Mouse (Mus musculus) T-helper 2 cell (primary cell): ENCODE measurements at regions not wholly inside any gene's neighbourhood (a gene's known extent, or its start where the extent isn't known, plus 50 kb on each side); places are given as distances from the start of the nearest gene placed in this dataset.

ENCODE experiments used
- in situ Hi-C: fragments of 300-600 bp; cut with MboI, MseI; formaldehyde crosslinking; loops from one replicate; pipeline ENCODE4 v1.15.1; 2025; ENCODE audit warnings: high pct_unique_total_duplicates

GRCm38 (mm10) chr15:50246418-50247186, 3638.1 kb upstream of the Gm7489 start:
- in situ Hi-C loops: no loop called here

- in situ Hi-C loops: no loop called here
These were observed 3624.6 kb upstream of the Gm7489 start for GRCm38 (mm10) chr15:50260057-50260456.

GRCm38 (mm10) chr15:50261245-50261872, 3623.3 kb upstream of the Gm7489 start:
- in situ Hi-C loops: no loop called here

GRCm38 (mm10) chr15:50267542-50267941, 3617.2 kb upstream of the Gm7489 start:
- in situ Hi-C loops: no loop called here

GRCm38 (mm10) chr15:50271646-50272045, 3613.1 kb upstream of the Gm7489 start:
- in situ Hi-C loops: no loop called here

- in situ Hi-C loops: no loop called here
These were observed 3602.1 kb upstream of the Gm7489 start for GRCm38 (mm10) chr15:50282576-50282975.

GRCm38 (mm10) chr15:50283491-50283890, 3601.2 kb upstream of the Gm7489 start:
- in situ Hi-C loops: no loop called here

- in situ Hi-C loops: no loop called here
These were observed 3582.9 kb upstream of the Gm7489 start for GRCm38 (mm10) chr15:50301831-50302230.

- in situ Hi-C loops: no loop called here
These were observed 3580.6 kb upstream of the Gm7489 start for GRCm38 (mm10) chr15:50304085-50304484.

- in situ Hi-C loops: loop anchor here (10.0 kb wide), 1 partner anchor 1266 kb away; no protein-coding TSS in a partner anchor
These were observed 3563.9 kb upstream of the Gm7489 start for GRCm38 (mm10) chr15:50320796-50321195.

GRCm38 (mm10) chr15:50345536-50345935, 3539.2 kb upstream of the Gm7489 start:
- in situ Hi-C loops: no loop called here

GRCm38 (mm10) chr15:50346953-50347352, 3537.8 kb upstream of the Gm7489 start:
- in situ Hi-C loops: no loop called here

- in situ Hi-C loops: loop anchor here (25.0 kb wide), 1 partner anchor 302 kb away; no protein-coding TSS in a partner anchor
These were observed 3524.4 kb upstream of the Gm7489 start for GRCm38 (mm10) chr15:50360033-50360988.

- in situ Hi-C loops: loop anchor here (25.0 kb wide), 1 partner anchor 301 kb away; no protein-coding TSS in a partner anchor
These were observed 3523.4 kb upstream of the Gm7489 start for GRCm38 (mm10) chr15:50361334-50361733.

- in situ Hi-C loops: loop anchor here (25.0 kb wide), 1 partner anchor 300 kb away; no protein-coding TSS in a partner anchor
These were observed 3522.8 kb upstream of the Gm7489 start for GRCm38 (mm10) chr15:50361751-50362507.

- in situ Hi-C loops: no loop called here
These were observed 3484.5 kb upstream of the Gm7489 start for GRCm38 (mm10) chr15:50400006-50400781.

GRCm38 (mm10) chr15:50401386-50401785, 3483.3 kb upstream of the Gm7489 start:
- in situ Hi-C loops: no loop called here

- in situ Hi-C loops: no loop called here
These were observed 3482.2 kb upstream of the Gm7489 start for GRCm38 (mm10) chr15:50402551-50402950.

GRCm38 (mm10) chr15:50403883-50404282, 3480.8 kb upstream of the Gm7489 start:
- in situ Hi-C loops: no loop called here

- in situ Hi-C loops: no loop called here
These were observed 3475.7 kb upstream of the Gm7489 start for GRCm38 (mm10) chr15:50408985-50409384.
